Mouse (Mus musculus): ENCODE measurements around the gene 2310022A10Rik. TPM values are rescaled to one million over a fixed set of nuclear protein-coding genes. Genes with fewer than 3 reads are reported as not detected.

Gene 2310022A10Rik
- total RNA-seq, 2 experiments from 2014 or later: 25.5 to 25.6 TPM

DNA sequence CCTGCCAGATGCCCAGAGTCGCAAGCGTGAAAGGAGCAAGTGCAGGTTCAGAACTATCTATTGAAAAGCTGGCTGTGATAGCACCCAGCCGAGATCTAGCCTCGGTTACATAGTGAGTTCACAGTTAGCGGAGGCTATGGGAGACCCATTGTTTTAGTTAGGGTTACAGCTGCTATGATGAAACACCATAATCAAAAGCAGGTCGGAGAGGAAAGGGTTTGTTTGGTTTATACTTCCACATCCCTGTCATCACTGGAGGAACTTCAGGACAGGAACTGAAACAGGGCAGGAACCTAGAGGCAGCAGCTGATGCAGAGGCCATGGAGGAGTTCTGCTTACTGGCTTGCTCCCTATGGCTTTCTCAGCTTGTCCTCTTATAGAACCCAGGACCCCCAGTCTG is 24.6 kb downstream of the 2310022A10Rik start:
- no peak for DNase-seq (ENCODE audit: low spot score in 2 of 2)
- Histone ChIP-seq H3K27ac (no peak overlapping the region), H3K4me3 (no peak overlapping the region)
- TF ChIP-seq CTCF (conservative IDR thresholded peaks at IDR 0.05): no peak

DNA sequence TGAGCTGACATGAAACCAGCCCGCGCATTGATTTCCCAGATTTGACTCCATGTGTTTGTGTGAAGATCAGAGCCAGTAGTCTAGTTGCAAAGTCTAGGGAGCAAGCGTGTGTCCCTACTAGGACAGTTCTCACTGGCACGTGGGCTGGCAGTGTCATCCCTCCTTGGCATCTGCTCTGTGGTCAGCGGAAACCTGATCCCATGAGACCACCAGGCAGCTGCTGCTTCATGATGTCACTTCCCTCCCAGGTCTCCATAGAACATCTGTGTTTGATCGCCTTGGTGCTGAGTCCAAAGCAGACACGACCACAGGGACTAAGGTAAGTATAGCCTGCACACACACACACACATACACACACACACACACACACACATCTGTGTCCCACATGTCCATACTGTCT is 25.4 kb downstream of the 2310022A10Rik start:
- H3K4me3 ChIP-seq: no peak overlapping the region
- no peak for TF ChIP-seq CTCF (conservative IDR thresholded peaks at IDR 0.05)
- DNase-seq (ENCODE audit: low spot score in 2 of 2): no peak

DNA sequence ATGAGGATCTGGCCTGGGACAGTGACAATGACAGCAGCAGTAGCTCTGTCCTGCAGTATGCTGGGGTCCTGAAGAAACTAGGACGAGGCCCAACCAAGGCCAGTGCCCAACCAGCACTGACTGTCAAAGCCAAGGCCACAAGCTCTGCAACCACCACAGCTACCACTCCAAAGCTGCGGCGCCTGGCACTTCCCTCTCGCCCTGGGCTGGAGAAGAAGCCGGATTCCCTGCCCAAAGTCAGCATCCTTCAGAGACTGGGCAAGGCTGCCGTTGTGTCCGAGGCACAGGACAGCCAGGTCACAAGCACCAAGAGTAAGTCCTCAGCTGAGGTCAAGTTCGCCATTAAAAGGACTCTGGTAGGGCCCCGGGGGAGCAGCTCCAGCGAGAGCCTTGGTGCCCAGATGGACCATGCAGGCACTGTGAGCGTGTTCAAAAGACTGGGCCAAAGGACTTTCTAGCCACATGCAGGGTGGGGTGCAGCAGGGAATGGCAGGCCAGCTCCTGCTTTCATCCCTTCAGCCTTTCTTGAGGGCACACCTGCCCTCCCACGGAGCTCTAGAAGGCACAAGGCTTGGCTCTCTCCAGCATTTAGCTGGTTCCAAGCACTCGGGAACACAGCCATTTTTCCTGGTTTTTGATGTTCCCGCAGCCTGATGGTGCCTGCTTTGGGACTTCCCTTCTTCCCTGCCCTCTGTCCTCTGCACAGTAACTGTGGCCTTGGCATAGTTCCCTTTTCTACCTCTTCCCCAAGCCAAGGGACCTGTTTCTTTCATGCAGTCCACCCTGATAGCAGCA is 27.5 kb downstream of the 2310022A10Rik start:
- no peak for TF ChIP-seq CTCF (conservative IDR thresholded peaks at IDR 0.05)
- no peak for DNase-seq (ENCODE audit: low spot score in 2 of 2)
- H3K27ac ChIP-seq: no peak overlapping the region
- no peak overlapping the region for H3K4me3 ChIP-seq

More for the DNA sequence above, 25.4 kb downstream of the 2310022A10Rik start:
- H3K27ac ChIP-seq: no peak overlapping the region

DNA sequence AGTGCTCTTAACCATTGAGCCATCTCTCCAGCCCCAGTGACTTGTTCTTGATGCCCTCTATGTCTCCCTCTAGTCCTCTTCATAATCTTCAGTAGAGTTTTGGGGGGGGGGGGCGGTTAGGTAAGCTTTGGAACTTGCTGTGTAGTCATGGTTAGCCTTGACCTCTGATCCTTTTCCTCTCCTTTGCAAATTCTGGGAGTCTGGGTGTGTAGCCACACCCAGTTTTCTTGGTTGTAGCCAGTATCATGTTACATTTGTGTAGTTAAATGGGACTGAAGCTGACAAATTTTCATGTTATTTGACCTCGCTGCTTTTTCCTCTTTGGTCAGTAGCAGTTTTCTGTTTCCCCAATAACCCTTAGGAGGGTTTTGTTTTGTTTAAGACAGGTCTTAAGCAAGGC is 33.8 kb downstream of the 2310022A10Rik start:
- no peak for DNase-seq (ENCODE audit: low spot score in 2 of 2)
- H3K27ac ChIP-seq: no peak overlapping the region
- no peak overlapping the region for H3K4me3 ChIP-seq
- no peak for TF ChIP-seq CTCF (conservative IDR thresholded peaks at IDR 0.05)

DNA sequence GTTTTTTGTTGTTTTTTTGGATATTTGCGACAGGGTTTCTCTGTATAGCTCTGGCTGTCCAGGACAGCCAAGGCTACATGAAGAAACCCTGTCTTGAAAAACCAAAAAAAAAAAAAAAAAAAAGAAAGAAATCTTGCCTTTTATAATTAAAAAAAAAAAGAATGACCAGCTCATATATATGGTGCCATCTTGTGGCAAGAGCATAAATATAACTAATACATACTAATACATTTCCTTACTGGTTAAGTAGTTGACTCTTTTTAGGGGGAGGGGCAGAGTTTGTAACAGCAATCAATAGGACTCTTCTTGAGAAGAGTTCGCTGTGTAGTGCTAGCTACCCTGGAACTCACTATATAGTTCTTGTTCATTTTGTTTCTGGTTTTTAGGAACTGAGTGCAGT is 34.7 kb downstream of the 2310022A10Rik start:
- Histone ChIP-seq H3K27ac (no peak overlapping the region), H3K4me3 (no peak overlapping the region)
- peak; percentile 58 for TF ChIP-seq CTCF (conservative IDR thresholded peaks at IDR 0.05)
- no peak for DNase-seq (ENCODE audit: low spot score in 2 of 2)

DNA sequence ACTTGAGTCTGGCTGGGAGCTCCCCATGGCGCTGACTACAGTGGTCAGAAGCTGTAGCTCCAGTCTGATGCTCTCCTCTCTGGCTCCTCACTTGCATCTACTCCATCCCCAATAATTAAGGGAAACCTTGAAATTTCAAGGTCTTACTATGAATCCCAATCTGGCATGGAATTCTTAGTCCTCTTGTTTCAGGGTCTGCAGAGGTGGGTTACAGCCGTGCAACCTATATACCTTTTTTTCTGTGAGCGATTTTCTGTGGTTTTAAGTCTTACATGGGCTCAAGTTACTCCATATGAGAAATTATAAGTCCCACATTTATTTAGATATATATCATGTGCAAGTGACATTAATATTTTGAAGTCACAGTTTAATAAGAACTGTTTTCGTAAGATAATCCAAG is 37.1 kb downstream of the 2310022A10Rik start:
- Histone ChIP-seq H3K4me3 (no peak overlapping the region), H3K27ac (no peak overlapping the region)
- no peak for TF ChIP-seq CTCF (conservative IDR thresholded peaks at IDR 0.05)
- no peak for DNase-seq (ENCODE audit: low spot score in 2 of 2)

DNA sequence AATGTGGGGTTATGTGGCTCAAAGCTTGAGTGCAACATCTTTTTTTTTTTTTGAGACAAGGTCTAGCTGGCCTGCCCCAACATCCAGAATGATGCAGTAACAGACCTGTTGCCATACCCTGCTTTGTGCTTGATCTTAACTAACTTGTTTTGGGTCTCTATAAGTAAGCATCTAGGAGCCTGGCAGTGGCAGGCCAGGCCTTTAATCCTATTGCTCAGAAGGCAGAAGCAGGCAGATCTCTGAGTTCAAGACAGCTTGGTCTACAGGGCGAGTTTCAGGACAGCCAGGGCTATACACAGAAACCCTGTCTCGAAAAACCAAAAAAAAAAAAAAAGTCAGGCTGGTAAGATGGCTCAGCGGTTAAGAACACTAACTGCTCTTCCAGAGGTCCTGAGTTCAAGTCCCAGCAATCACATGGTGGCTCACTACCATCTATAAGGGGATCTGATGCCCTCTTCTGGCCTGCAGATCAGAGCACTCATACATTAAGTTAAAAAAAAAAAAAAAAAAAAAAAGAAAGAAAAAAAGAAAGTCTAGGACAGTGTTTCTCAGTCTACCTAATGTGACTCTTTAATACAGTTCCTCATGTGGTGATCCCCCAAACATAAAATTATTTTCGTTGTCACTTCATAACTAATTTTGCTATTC is 37.7 kb downstream of the 2310022A10Rik start:
- peak; percentile 56 for TF ChIP-seq CTCF (conservative IDR thresholded peaks at IDR 0.05)
- H3K4me3 ChIP-seq: peak overlapping the region; percentile 67
- H3K27ac ChIP-seq: peak overlapping the region; percentile 100
- DNase-seq (ENCODE audit: low spot score in 2 of 2): no peak

DNA sequence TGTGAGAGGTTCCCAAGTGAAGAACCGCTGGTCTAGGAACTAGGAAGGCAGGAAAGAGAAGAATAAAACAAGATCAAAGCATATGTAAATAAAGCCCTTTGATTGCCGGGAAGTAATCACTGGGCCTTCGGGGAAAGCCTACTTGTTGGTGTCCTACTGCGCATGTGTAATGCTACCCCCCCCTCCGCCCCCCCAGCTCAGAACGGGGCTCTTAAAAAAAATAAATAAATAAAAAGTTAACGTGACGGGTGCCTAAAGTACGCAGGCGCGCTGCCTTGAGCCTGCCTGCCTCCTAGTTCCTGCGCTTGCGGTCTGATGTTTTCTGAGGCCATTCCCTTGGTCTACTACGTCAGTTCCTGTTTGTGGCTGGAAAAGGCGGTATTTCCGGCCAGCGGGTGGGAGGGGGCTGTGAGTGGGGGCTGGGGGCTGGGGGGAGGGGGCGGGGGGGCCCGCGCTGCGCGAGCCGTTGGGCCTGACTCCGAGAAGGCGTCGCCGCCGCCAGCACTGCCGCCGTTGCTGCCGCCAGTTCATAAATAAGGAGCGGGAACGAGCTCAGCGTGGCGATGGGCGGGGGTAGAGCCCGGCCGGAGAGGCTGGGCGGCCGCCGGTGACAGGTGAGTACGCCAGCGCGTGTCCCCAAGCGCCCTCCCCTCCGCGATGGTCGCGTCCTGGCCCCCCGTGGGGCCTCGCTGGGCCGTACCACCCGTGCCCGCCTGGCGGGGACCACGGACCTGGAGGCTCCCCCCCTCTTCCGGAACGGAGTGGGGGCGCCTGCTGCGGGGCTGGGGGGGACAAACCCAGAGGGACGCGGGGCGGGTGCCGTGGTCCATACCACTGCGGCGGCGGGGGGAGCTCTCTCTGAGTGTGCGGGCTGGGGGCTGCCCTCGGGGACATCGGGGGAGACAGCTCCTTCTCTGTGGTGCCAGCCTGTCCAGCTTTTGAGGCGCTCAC is 38.5 kb downstream of the 2310022A10Rik start, which contains the start of gene Akt2:
Gene Akt2, plus strand, starts transcription at position 287 of the 951 bp plus-strand sequence.
- peak; percentile 42 for TF ChIP-seq CTCF (conservative IDR thresholded peaks at IDR 0.05)
- Histone ChIP-seq H3K27ac (peak within 1 kb of the TSS; percentile 100), H3K4me3 (peak within 1 kb of the TSS; percentile 67)
- DNase-seq (ENCODE audit: low spot score in 2 of 2): peak; percentile 92 to 97

DNA sequence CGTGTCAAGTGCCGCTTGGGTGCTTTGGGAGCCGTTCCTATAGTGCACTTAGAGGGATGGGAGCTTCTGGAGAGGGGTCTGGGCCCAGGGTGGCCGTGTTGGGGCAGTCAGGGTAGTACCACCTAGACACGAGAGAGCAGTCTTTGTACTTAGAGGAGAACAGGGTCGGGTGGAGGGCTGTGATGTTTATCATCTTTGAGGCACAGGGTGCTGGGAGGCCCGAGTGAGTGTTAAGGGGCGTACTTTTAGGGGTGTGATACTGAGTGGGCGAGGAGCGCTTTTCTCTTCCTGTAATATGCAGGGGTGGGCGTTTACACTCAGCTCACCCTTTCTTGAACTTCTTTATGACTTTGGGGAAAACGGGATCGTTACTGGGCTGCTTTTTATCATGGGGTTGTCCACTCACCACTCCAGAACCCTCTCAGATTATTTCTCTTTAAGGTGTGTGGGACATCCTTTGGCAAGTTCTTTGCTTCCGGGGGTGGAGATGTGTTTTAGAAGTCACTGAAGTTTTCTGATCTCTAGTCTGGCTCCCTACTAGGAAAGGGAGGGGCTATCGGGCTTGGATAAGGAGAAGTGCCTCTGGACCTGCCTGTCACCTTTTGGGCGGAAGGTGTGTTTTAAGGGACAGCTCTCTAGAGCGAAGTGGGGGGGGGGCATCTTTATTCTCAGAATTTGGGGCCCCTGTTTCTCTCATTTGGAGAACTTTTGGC is 39.3 kb downstream of the 2310022A10Rik start:
- H3K27ac ChIP-seq: peak overlapping the region; percentile 100
- no peak for TF ChIP-seq CTCF (conservative IDR thresholded peaks at IDR 0.05)
- peak overlapping the region; percentile 67 for H3K4me3 ChIP-seq
- DNase-seq (ENCODE audit: low spot score in 2 of 2): no peak

DNA sequence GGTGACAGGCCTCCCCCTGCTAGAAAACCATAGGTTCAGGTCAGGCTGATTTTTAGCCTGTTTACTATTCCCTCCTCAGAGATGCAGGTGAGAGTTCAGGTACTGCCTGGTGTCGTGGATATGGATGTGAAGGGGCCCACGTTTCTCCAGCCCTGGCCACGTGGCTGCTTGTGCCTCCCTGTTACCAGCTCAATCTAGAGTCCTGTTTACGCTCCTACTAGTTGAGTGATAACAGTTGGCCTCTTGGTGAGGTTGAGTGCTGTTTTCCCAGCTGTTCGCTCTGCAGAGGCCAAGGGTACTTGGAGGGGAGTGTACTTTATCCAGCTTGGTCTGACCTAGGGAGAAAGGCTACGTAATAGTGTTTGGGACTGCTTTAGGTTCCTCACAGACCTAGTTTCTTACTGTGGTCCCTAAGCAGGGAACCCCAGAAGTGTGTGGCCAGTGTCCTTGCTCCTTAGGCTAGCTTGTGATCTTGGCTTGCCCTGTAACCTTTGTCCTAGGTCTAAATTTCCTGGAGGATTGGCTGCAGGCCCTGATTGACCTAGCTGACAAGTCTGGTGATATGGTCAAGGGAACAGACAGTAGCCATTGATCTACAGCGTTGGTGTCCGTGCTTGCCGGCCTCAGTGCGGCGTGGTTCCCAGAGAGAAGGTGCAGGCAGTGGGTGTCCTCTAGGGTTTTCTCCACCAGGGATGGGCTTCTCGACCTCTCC is 40.1 kb downstream of the 2310022A10Rik start:
- peak overlapping the region; percentile 67 for H3K4me3 ChIP-seq
- TF ChIP-seq CTCF (conservative IDR thresholded peaks at IDR 0.05): no peak
- H3K27ac ChIP-seq: peak overlapping the region; percentile 100
- no peak for DNase-seq (ENCODE audit: low spot score in 2 of 2)
